28 mouse cellular contexts compared by ENCODE assay signal in the genomic region with DNA sequence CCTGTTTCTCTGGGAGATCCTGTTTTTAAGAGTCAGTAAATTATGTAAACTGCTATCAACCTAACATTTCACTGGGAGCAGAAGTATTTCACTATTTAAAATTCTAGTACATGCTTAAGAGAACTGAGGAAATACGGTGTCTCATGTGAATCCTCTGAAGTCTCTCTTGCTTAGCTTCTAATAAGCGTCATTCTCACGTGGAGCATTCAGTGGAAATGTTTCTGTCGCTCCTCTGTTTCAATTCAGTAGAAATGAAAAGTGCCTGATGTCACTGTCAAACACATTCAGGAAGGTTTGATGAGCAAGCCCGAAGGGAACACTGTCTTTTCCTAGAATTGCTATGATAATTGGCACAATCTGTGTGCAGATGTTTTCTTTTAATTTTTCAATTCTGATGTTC.
DNase-seq lines count a peak whose midpoint lies in the region; ATAC-seq and TF ChIP-seq lines count a peak whose summit lies in the region.
"Had no signal": no experiment of that assay in that cellular context is flagged by ENCODE, and none has a peak within 500 bp of the region (broad histone marks: within the 10 kb centered on the region; RNA-seq: fewer than 3 reads in every experiment).

No protein-coding gene starts in this region.

- H3K27me3 ChIP-seq in forebrain, embryonic 16.5 days (replicated peaks; ENCODE audit: control insufficient read depth, insufficient read depth, low read length) = no peaks in the 10 kb centered on the region
- H3K27me3 ChIP-seq in forebrain, embryonic 10.5 days (ENCODE audit: poor library complexity, severe bottlenecking) = no peaks in the 10 kb centered on the region
- H3K27me3 ChIP-seq in midbrain, postnatal 0 days (ENCODE audit: insufficient read depth, low read length) = no peaks in the 10 kb centered on the region
- H3K27me3 ChIP-seq: kidney, embryonic 15.5 days; liver, embryonic 12.5 days; neural tube, embryonic 13.5 days had no signal

- H3K9ac ChIP-seq in forebrain, embryonic 16.5 days (replicated peaks; ENCODE audit: low read depth, low read length) = no peak overlapping the region
- H3K9ac ChIP-seq in midbrain, postnatal 0 days (replicated peaks; ENCODE audit: low read length, poor library complexity, severe bottlenecking) = no peak overlapping the region
- H3K9ac ChIP-seq: hindbrain, embryonic 14.5 days; kidney, embryonic 15.5 days; liver, embryonic 12.5 days; liver, postnatal 0 days; neural tube, embryonic 13.5 days had no signal

- H3K4me2 ChIP-seq in forebrain, embryonic 16.5 days (ENCODE audit: low read length) = no peak overlapping the region
- no peak overlapping the region for H3K4me2 ChIP-seq in midbrain, postnatal 0 days (ENCODE audit: low read depth, low read length, poor library complexity, severe bottlenecking)
- H3K4me2 ChIP-seq: heart, embryonic 11.5 days; hindbrain, embryonic 14.5 days; kidney, embryonic 15.5 days; liver, embryonic 12.5 days; neural tube, embryonic 13.5 days had no signal

- 59% methylated on average over 5 of the region's 5 CpGs for WGBS in forebrain, embryonic 16.5 days
- WGBS in forebrain, embryonic 10.5 days = 85% methylated on average over 5 of the region's 5 CpGs
- WGBS in midbrain, postnatal 0 days = 49% methylated on average over 5 of the region's 5 CpGs

- H3K27ac ChIP-seq in forebrain, embryonic 16.5 days (ENCODE audit: low read length) = no peak overlapping the region
- H3K27ac ChIP-seq in forebrain, embryonic 10.5 days = no peak overlapping the region
- H3K27ac ChIP-seq in layer of hippocampus, adult 2 months = peak overlapping the region; percentile 14; the same call in 1 of the 2 replicates
- H3K27ac ChIP-seq in midbrain, postnatal 0 days (ENCODE audit: low read depth, low read length) = no peak overlapping the region
- H3K27ac ChIP-seq: gastrocnemius, adult 2 months; hindbrain, embryonic 14.5 days; kidney, embryonic 15.5 days; liver, embryonic 12.5 days; neural tube, embryonic 13.5 days had no signal

- ATAC-seq in forebrain, embryonic 16.5 days = 0 out of 2 replicates have a peak, but pooled peaks have one; percentile 28
- 0 out of 2 replicates have a peak, but pooled peaks have one; percentile 34 for ATAC-seq in midbrain, postnatal 0 days (ENCODE audit: low FRiP score)
- ATAC-seq: inflammation-experienced regulatory T-cells, adult 6 months; liver, embryonic 12.5 days; liver, postnatal 0 days had no signal

- no peak overlapping the region for H3K4me3 ChIP-seq in forebrain, embryonic 16.5 days (replicated peaks; ENCODE audit: low read length)
- no peak overlapping the region for H3K4me3 ChIP-seq in forebrain, embryonic 10.5 days
- no peak overlapping the region for H3K4me3 ChIP-seq in layer of hippocampus, adult 2 months
- no peak overlapping the region for H3K4me3 ChIP-seq in midbrain, postnatal 0 days (ENCODE audit: low read depth, low read length)
- H3K4me3 ChIP-seq: gastrocnemius, adult 2 months; kidney, embryonic 15.5 days; liver, embryonic 12.5 days; neural tube, embryonic 13.5 days had no signal

- DNase-seq in forebrain, embryonic 10.5 days (ENCODE audit: extremely low spot score, low spot score) = no peak
- DNase-seq in layer of hippocampus, adult 2 months (ENCODE audit: low spot score in 2 of 2) = peak in 1 of 2 experiments; percentile 5
- no peak for DNase-seq in layer of hippocampus, postnatal 36 days
- peak; percentile 43 for DNase-seq in brain, adult 2 months (ENCODE audit: low read depth, low spot score)
- DNase-seq in midbrain, postnatal 0 days (ENCODE audit: low spot score) = peak; percentile 5
- DNase-seq in ovary, postnatal 14 days (ENCODE audit: low spot score) = no peak
- DNase-seq: adrenal gland, postnatal 14 days; cerebellum, adult 2 months; cerebellum, postnatal 14 days; gastrocnemius, adult 2 months; gastrocnemius, postnatal 36 days; heart, adult 18-20 months; heart, postnatal 36 days; kidney, adult 11 months; kidney, postnatal 36 days; left cerebral cortex, postnatal 4 days; liver, postnatal 0 days; lung, postnatal 36 days; right cerebral cortex, postnatal 25 days; thymus, adult 18-20 months; thymus, postnatal 36 days had no signal

- no peaks in the 10 kb centered on the region for H3K4me1 ChIP-seq in forebrain, embryonic 16.5 days (replicated peaks; ENCODE audit: control insufficient read depth, insufficient read depth, low read length)
- H3K4me1 ChIP-seq in forebrain, embryonic 10.5 days = no peaks in the 10 kb centered on the region
- H3K4me1 ChIP-seq in midbrain, postnatal 0 days (ENCODE audit: insufficient read depth, low read length) = no peaks in the 10 kb centered on the region
- H3K4me1 ChIP-seq: kidney, embryonic 15.5 days; liver, embryonic 12.5 days; neural tube, embryonic 13.5 days had no signal

- no peaks in the 10 kb centered on the region for H3K36me3 ChIP-seq in forebrain, embryonic 16.5 days (ENCODE audit: control insufficient read depth, insufficient read depth)
- no peaks in the 10 kb centered on the region for H3K36me3 ChIP-seq in forebrain, embryonic 10.5 days (replicated peaks)
- H3K36me3 ChIP-seq in midbrain, postnatal 0 days (ENCODE audit: insufficient read depth, low read length) = no peaks in the 10 kb centered on the region
- H3K36me3 ChIP-seq: kidney, embryonic 15.5 days; liver, embryonic 12.5 days; neural tube, embryonic 13.5 days had no signal

- TF ChIP-seq CTCF in layer of hippocampus, adult 2 months (conservative IDR thresholded peaks at IDR 0.05) = no peak
- no peak for TF ChIP-seq CTCF in midbrain, postnatal 0 days (IDR thresholded peaks at IDR 0.05)

- H3K9me3 ChIP-seq in forebrain, embryonic 16.5 days (ENCODE audit: control insufficient read depth, low read length) = no peaks in the 10 kb centered on the region
- H3K9me3 ChIP-seq in forebrain, embryonic 10.5 days = no peaks in the 10 kb centered on the region
- no peaks in the 10 kb centered on the region for H3K9me3 ChIP-seq in midbrain, postnatal 0 days (ENCODE audit: low read length)
- H3K9me3 ChIP-seq: kidney, embryonic 15.5 days; liver, embryonic 12.5 days had no signal

Comparison
In these comparisons a context has a peak if more than half of its experiments do, and no peak if none do; other contexts are left out.
1. DNase-seq: peak in brain, adult 2 months (single experiment) and midbrain, postnatal 0 days (single experiment); none in forebrain, embryonic 10.5 days (single experiment), layer of hippocampus, postnatal 36 days (0 of 2) and ovary, postnatal 14 days (single experiment).